Mouse (Mus musculus): ENCODE data around the gene Psma6.

DNA sequence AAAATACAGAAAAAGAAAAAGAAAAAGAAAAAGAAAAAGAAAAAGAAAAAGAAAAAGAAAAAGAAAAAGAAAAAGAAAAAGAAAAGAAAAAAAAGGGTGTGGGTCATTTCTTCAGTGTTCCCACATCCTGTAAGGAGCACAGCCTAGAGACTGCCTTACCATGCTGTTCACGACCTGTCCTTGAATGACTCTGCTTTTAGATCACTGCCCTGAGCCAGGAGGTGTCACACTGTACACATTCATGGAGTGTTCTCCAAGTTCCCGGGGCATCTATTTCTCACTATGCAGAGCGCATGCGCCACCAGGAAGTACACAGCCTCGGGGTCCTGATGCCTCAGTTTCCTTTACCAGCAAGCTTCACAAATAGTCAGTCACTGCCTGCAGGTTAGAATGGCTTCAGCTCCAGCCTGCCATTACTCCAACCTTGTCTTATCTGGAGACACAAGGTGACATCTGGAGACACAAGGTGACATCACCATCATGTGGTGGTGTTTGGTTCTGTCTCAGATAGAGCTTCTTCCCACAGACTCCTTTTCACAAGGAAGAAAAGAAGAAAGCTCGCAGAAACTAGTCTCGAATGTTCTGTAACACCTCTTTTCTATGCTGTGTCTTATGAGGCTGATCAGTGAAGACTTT lies 48.4 kb downstream of the Psma6 start:
- TF ChIP-seq USF1 (IDR thresholded peaks at IDR 0.05; ENCODE audit: low read depth) (no peak), POLR2A (IDR thresholded peaks at IDR 0.05; ENCODE audit: insufficient read length, low read depth) (no peak), MYOD1 (IDR thresholded peaks at IDR 0.05; ENCODE audit: control insufficient read depth in 1 of 3, insufficient read length in 2 of 3, low read depth in 2 of 3) (no peak), MYOG (IDR thresholded peaks at IDR 0.05; ENCODE audit: control insufficient read depth in 1 of 3, insufficient read depth in 1 of 3, insufficient read length in 2 of 3, low read depth in 2 of 3) (no peak), MAX (IDR thresholded peaks at IDR 0.05; ENCODE audit: low read depth) (no peak), SRF (IDR thresholded peaks at IDR 0.05; ENCODE audit: control insufficient read depth, insufficient read length, low read depth) (no peak), POLR2AphosphoS2 (IDR thresholded peaks at IDR 0.05; ENCODE audit: insufficient read length, low read depth) (no peak)

All from myocyte (in vitro differentiated cells).